Mouse (Mus musculus) Muller cell, postnatal 12 days (primary cell): ENCODE results near the gene Kif15.
A peak's percentile ranks its signal among the peaks of the same experiment; 100 is the strongest.

ENCODE experiments used
- DNase-seq: peaks from one replicate; pipeline ENCODE4 v3.0.0-alpha.2; 2015; ENCODE audit errors: inconsistent ontology term

Kif15 gene

GRCm38 (mm10) chr9:122950643-122951475 is at the start of gene Kif15, which contains the start of gene 1110059G10Rik:
Kif15 (plus strand) TSS chr9:122951046.
1110059G10Rik (minus strand) TSS chr9:122951000.
- peak; percentile 93 for DNase-seq

- DNase-seq, result no peak
Observed at GRCm38 (mm10) chr9:122901047-122901446, 49.8 kb upstream of the Kif15 start.

- DNase-seq, result peak; percentile 88
Observed at GRCm38 (mm10) chr9:122902717-122903535, 47.9 kb upstream of the Kif15 start.

DNA sequence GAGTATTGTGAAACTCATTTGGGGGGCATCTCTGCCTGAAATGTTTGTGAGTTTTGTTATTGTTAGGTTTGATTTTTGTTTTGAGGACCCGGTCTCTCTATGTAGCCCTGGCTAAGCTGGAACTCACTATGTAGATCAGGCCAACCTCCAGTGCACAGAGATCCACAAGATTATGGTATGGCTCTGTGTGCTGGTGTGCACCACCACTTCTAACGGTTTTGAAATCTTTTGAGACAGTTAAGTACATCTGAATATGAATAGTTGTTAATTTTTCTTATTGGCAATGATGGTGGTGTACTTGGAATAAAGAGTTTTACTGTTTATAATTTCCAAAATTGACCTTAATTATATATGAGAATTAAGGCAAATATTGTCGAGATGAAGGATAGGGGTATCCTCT is 28.4 kb upstream of the Kif15 start:
- DNase-seq, result no peak

DNA sequence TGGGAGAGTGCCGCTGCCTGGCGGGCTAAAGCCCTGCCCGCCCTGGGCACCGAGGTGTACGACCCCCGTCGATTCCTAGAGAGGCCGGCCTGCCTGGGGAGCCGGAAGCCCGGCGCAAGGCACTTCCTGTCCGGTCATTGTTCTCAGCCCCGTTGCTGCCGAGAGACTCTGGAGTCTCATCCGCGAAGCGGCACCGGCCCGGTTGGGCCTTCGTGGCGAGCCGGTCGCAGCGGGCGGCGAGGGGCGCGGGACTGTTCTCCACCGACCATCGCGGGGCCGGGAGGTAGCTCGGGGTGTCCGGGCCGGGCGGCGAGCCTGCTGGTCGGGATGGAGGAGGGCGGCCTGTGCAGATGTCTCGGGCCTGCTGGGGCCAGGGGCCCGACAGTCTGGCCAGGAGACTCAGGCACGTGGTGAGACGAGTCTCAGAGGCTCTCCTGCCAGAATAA is 27.9 kb upstream of the Kif15 start, which contains the start of gene Zfp105:
Gene Zfp105 (plus strand): TSS at position 137 of the 446 bp plus-strand sequence.
- DNase-seq, result peak; percentile 90

DNA sequence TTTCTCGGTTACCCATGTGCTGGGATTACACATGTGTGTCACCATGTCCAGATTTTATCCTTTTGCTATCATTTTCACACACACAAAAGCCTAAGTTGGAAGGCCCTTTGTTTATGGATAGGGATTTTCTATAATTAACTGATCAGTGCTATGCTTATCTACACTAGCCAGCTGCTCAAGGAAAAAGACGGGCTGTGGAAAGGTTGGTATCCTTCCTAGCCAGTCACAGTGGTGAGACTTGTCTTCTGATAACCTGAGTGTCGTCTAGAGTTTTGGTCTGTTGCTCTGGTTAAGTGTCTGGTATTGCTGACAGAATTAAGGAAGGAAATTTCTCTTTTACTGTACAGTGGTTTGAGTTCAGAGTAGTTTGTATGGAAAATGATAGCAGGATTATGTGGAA is 21.9 kb upstream of the Kif15 start:
- no peak for DNase-seq

DNA sequence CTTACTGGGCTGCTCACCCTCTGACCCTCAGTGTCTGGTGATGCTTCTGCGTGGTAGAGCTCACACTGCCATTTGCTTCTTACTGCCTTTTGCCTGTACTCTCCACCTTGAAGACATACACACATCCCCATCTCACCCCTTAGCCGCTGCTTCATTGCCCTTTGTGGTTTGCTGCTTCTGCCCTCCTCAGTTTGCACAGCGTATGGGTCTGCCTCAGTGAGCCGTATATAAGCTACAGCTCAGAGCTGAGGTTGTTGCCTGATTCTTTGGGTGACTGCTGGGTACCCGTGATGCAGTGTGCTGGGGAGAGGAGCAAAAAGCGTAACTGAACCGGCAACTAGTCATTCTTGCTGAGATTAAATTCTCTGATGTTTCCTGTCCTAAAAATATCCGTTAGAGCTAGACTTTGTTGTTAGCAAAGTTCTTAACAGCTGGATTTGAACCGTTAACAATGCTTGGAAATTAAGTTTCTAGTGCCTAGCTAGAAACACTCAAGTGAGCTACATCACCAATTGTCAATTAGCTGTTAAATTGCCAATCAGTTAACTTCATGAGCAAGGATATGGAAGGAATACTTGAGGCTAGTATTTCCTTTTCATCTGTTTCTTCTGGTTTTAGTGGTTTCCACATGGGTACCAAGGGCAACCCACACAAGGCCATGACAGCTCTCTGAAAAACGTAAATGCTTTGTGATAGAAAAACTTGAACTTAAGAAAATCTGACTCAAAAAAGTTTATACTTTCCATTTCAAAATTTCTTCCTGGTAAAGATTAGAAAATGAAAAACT is 47.8 kb downstream of the Kif15 start:
- no peak for DNase-seq

GRCm38 (mm10) chr9:122999193-122999586 is 48.3 kb downstream of the Kif15 start:
- DNase-seq, result no peak

DNA sequence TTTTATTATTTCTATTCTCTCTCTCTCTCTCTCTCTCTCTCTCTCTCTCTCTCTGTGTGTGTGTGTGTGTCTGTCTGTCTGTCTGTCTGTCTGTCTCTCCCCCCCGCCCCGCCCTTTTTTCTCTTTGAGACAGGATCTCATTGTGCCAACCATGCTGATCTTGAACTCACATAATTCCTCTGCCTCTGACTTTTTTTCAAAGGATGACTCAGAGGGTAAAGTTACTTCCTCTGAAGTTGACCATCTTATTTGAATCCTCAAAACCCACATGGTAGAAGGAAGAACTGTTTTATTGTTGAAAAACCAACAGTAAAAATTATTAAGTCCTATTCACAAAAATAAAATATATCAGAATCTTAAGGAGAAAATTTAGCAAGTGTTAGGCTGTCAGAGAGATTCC is 53.9 kb downstream of the Kif15 start:
- DNase-seq, result no peak

- DNase-seq, result no peak
Observed at GRCm38 (mm10) chr9:123006071-123006470, 55.2 kb downstream of the Kif15 start.

DNA sequence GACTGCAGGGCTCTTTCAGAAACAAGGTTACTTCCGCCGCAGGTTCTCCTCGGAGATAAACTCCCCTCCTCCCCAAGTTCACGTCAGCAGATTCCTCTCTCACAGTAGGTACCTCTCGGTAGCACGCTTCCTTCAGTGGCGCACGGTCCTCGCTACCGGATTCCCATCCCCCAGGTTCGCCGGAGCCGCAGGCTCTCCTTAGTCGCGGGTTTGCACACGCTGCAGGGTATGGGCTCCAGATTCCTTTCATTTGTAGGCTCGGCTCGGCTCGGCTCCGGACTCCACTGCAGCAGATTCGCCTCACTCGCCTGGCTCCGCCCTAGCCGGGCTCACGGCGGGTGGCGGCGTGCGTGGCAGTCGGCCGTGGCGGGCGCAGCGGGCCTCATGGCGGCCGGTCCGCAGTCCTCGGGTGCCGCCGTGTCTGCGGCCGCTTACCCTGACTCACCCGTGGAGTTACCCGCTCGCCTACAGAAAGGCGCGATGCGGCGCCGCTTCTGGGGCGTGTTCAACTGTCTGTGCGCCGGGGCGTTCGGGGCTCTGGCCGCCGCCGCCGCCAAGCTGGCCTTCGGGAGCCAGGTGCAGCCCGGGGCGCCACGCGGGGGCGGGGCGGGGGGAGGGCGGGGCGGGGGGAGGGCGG is 70.3 kb downstream of the Kif15 start, which contains the start of gene Tmem42:
Gene Tmem42 (plus strand): TSS at position 332 of the 637 bp plus-strand sequence.
- DNase-seq, result peak; percentile 93

DNA sequence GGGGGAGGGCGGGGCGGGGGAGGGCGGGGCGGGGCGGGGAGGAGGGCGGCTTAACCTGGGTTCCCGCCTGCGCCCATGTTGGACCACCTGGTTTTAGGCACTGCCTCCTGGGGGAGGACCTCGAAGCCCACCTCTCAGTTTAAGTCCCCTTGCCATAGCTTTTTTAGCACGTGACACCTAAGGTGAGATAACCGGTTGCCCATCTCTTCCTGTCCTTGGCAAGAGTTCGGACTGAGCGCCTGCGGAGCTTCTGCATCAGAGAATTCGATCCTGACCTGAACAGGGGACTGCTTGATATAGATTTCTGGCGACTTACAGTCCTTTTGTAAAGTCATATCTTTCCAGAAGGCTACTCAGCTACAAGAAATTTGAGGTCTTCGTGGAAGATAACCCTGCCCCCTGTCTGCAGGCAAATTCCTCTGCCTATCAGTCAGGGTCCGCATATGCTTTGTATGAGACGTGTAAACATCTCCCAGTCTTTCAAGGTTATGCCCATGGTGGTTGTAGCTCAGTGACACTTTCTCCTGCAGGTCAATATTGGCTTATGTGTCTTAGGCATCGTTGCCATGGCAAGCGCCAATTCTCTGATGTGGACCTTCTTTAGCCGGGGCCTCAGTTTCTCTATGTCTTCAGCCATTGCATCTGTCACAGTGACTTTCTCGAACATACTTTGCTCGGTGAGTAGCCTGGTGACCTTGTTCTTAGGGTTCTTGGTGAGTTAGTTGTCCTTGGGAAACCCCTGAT is 71.0 kb downstream of the Kif15 start:
- no peak for DNase-seq

GRCm38 (mm10) chr9:123024201-123024600 is 73.4 kb downstream of the Kif15 start:
- no peak for DNase-seq

- DNase-seq, result no peak
Observed at GRCm38 (mm10) chr9:123031496-123032246, 80.8 kb downstream of the Kif15 start.

GRCm38 (mm10) chr9:123034426-123034825 is 83.6 kb downstream of the Kif15 start, which contains the start of gene Tgm4:
Tgm4 (plus strand) TSS chr9:123034726.
- DNase-seq, result no peak

GRCm38 (mm10) chr9:123047665-123048064 is 96.8 kb downstream of the Kif15 start:
- DNase-seq, result no peak

GRCm38 (mm10) chr9:123058724-123059292 is 108.0 kb downstream of the Kif15 start:
- DNase-seq, result no peak

GRCm38 (mm10) chr9:123060172-123060571 is 109.3 kb downstream of the Kif15 start:
- no peak for DNase-seq
